Mouse (Mus musculus): Measurements from ENCODE around the gene Chml. TPM values are rescaled to one million over a fixed set of nuclear protein-coding genes. Genes with fewer than 3 reads are reported as not detected.
A peak's percentile ranks its signal among the peaks of the same experiment; 100 is the strongest.

The Chml gene
- polyA plus RNA-seq, 1 experiment from 2014 or later, result 2.1 TPM

GRCm38 (mm10) chr1:175668666-175669405 lies 23.9 kb downstream of the Chml start:
- Histone ChIP-seq H3K9me3 (replicated peaks; ENCODE audit: low read length) (no peaks in the 10 kb centered on the region), H3K27ac (no peak overlapping the region), H3K27me3 (ENCODE audit: insufficient read depth, low read length) (no peaks in the 10 kb centered on the region), H3K36me3 (ENCODE audit: insufficient read depth, low read length) (no peaks in the 10 kb centered on the region), H3K4me3 (replicated peaks; ENCODE audit: low read depth, low read length) (no peak overlapping the region), H3K4me2 (ENCODE audit: low read length) (no peak overlapping the region), H3K4me1 (replicated peaks; ENCODE audit: insufficient read depth, low read length) (no peaks in the 10 kb centered on the region), H3K9ac (ENCODE audit: low read depth, low read length) (no peak overlapping the region)
- ATAC-seq (replicated peaks; ENCODE audit: low FRiP score, low read depth) (0 out of 2 replicates have a peak, but pooled peaks have one; percentile 65), DNase-seq (ENCODE audit: low spot score) (peak; percentile 54)
- WGBS, result 70% methylated on average over 5 of the region's 5 CpGs
- TF ChIP-seq CTCF (IDR thresholded peaks at IDR 0.05; ENCODE audit: low read depth), result peak; percentile 79

DNA sequence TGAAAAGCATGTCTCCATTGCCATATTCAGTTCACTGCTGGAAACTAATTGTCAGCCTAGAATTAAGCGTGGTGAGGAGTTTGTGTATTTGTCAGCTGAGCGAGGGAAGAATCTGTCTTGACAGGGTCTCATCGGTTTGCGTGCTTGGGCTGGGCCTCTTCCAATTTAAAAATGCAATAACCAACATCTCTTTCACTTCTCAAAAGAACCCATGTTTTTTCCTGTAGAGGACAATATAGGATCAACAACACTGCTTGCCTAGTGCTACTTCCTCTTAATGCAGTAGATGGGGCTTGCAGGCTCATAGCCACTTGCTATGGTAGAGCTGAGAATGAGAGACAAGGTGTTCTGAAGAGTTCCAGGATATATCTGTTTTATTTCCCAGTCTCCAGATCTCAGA lies 32.8 kb downstream of the Chml start:
- DNase-seq (ENCODE audit: low spot score), result no peak
- WGBS, result 91% methylated on average over 4 of the region's 4 CpGs
- no peak overlapping the region for H3K27ac ChIP-seq
- H3K27me3 ChIP-seq (ENCODE audit: insufficient read depth, low read length), result no peaks in the 10 kb centered on the region
- no peak for ATAC-seq (replicated peaks; ENCODE audit: low FRiP score, low read depth)
- H3K9me3 ChIP-seq (replicated peaks; ENCODE audit: low read length), result no peaks in the 10 kb centered on the region
- H3K4me3 ChIP-seq (replicated peaks; ENCODE audit: low read depth, low read length), result no peak overlapping the region
- H3K4me1 ChIP-seq (replicated peaks; ENCODE audit: insufficient read depth, low read length), result no peaks in the 10 kb centered on the region
- H3K4me2 ChIP-seq (ENCODE audit: low read length), result no peak overlapping the region
- no peak for TF ChIP-seq CTCF (IDR thresholded peaks at IDR 0.05; ENCODE audit: low read depth)
- no peak overlapping the region for H3K9ac ChIP-seq (ENCODE audit: low read depth, low read length)
- H3K36me3 ChIP-seq (ENCODE audit: insufficient read depth, low read length), result no peaks in the 10 kb centered on the region

DNA sequence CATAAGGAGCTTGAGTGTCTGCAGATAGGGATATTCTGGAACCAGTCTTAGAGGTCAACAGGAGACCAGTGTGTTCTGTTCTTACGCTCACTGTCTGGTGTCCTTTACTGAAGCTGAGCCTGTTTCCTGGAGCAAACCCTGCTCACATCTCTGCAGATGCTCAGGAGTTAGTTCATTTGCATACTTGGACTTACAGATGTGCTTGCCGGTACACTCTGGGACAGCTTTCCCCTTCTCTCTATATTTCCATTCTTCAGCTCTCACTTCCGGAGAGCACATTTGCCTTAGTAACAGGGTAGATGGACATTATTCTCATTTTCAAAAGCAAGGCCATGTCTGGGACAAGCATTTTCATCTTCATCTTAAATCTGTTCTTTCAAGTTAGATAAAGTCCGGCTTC lies 44.1 kb downstream of the Chml start:
- H3K4me1 ChIP-seq (replicated peaks; ENCODE audit: insufficient read depth, low read length), result no peaks in the 10 kb centered on the region
- H3K4me2 ChIP-seq (ENCODE audit: low read length), result no peak overlapping the region
- WGBS, result 92% methylated on average over 4 of the region's 4 CpGs
- no peak overlapping the region for H3K9ac ChIP-seq (ENCODE audit: low read depth, low read length)
- no peak for TF ChIP-seq CTCF (IDR thresholded peaks at IDR 0.05; ENCODE audit: low read depth)
- H3K27ac ChIP-seq, result no peak overlapping the region
- H3K9me3 ChIP-seq (replicated peaks; ENCODE audit: low read length), result no peaks in the 10 kb centered on the region
- H3K27me3 ChIP-seq (ENCODE audit: insufficient read depth, low read length), result no peaks in the 10 kb centered on the region
- ATAC-seq (replicated peaks; ENCODE audit: low FRiP score, low read depth) (no peak), DNase-seq (ENCODE audit: low spot score) (no peak)
- no peak overlapping the region for H3K4me3 ChIP-seq (replicated peaks; ENCODE audit: low read depth, low read length)
- no peaks in the 10 kb centered on the region for H3K36me3 ChIP-seq (ENCODE audit: insufficient read depth, low read length)

GRCm38 (mm10) chr1:175646952-175647351 lies 45.7 kb downstream of the Chml start:
- H3K9me3 ChIP-seq (replicated peaks; ENCODE audit: low read length), result no peaks in the 10 kb centered on the region
- WGBS, result 34% methylated on average over 9 of the region's 9 CpGs

DNA sequence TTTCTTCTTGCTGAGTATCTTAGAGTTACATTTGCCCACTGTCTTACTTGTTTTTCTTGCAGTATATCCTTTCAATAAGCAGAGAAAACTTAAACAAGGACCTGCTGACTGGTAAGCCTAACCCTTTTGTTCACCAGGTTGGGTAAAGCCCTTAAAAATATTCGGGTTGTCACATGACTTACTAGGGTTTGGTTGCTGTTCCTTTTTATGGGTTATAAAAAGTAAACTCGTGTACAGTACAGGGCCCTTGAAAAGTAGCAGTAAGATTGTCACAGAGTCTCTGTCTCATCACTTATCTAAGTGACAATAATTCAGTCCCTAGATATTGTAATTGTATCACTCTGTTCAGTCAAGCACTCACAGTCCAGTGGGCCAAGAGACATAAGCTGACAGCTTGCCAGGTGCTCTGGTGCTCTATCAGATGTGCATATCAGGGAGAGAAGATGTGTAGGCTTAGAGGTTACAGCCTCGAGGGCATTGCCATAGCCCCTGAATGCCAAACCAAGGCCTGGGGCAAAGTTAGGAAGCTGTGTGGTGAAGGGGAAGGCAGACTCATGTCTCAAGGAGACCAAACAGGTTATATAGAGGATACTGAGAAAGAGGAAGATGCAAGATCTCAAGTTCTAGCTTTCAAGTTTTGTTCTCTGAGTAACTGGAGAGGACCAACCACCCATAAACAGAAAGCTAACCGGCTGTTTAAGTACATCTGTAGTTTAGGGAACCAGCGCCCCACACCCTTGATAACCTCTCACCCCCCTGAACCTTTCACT lies 49.0 kb downstream of the Chml start:
- ATAC-seq (replicated peaks; ENCODE audit: low FRiP score, low read depth), result no peak
- Histone ChIP-seq H3K4me2 (ENCODE audit: low read length) (no peak overlapping the region), H3K27ac (no peak overlapping the region), H3K4me1 (replicated peaks; ENCODE audit: insufficient read depth, low read length) (no peaks in the 10 kb centered on the region), H3K36me3 (ENCODE audit: insufficient read depth, low read length) (no peaks in the 10 kb centered on the region), H3K4me3 (replicated peaks; ENCODE audit: low read depth, low read length) (no peak overlapping the region), H3K9ac (ENCODE audit: low read depth, low read length) (no peak overlapping the region), H3K27me3 (ENCODE audit: insufficient read depth, low read length) (no peaks in the 10 kb centered on the region), H3K9me3 (replicated peaks; ENCODE audit: low read length) (no peaks in the 10 kb centered on the region)
- no peak for TF ChIP-seq CTCF (IDR thresholded peaks at IDR 0.05; ENCODE audit: low read depth)
- no peak for DNase-seq (ENCODE audit: low spot score)
- 60% methylated on average over 5 of the region's 5 CpGs for WGBS

More at GRCm38 (mm10) chr1:175646952-175647351, 45.7 kb downstream of the Chml start:
- no peaks in the 10 kb centered on the region for H3K4me1 ChIP-seq (replicated peaks; ENCODE audit: insufficient read depth, low read length)
- DNase-seq (ENCODE audit: low spot score) (peak; percentile 12), ATAC-seq (replicated peaks; ENCODE audit: low FRiP score, low read depth) (0 out of 2 replicates have a peak, but pooled peaks have one; percentile 54)
- H3K9ac ChIP-seq (ENCODE audit: low read depth, low read length), result no peak overlapping the region
- H3K27ac ChIP-seq, result no peak overlapping the region
- TF ChIP-seq CTCF (IDR thresholded peaks at IDR 0.05; ENCODE audit: low read depth), result no peak
- H3K27me3 ChIP-seq (ENCODE audit: insufficient read depth, low read length), result no peaks in the 10 kb centered on the region
- no peak overlapping the region for H3K4me2 ChIP-seq (ENCODE audit: low read length)
- no peaks in the 10 kb centered on the region for H3K36me3 ChIP-seq (ENCODE audit: insufficient read depth, low read length)
- H3K4me3 ChIP-seq (replicated peaks; ENCODE audit: low read depth, low read length), result no peak overlapping the region

- no peak for ATAC-seq (replicated peaks; ENCODE audit: low FRiP score, low read depth)
- 75% methylated on average over 6 of the region's 6 CpGs for whole genome bisulfite sequencing
- Histone ChIP-seq H3K9me3 (replicated peaks; ENCODE audit: low read length) (no peaks in the 10 kb centered on the region), H3K36me3 (ENCODE audit: insufficient read depth, low read length) (no peaks in the 10 kb centered on the region), H3K9ac (ENCODE audit: low read depth, low read length) (no peak overlapping the region), H3K27ac (no peak overlapping the region), H3K4me1 (replicated peaks; ENCODE audit: insufficient read depth, low read length) (no peaks in the 10 kb centered on the region), H3K4me3 (replicated peaks; ENCODE audit: low read depth, low read length) (no peak overlapping the region), H3K4me2 (ENCODE audit: low read length) (no peak overlapping the region), H3K27me3 (ENCODE audit: insufficient read depth, low read length) (no peaks in the 10 kb centered on the region)
- DNase-seq (ENCODE audit: low spot score), result no peak
- TF ChIP-seq CTCF (IDR thresholded peaks at IDR 0.05; ENCODE audit: low read depth), result no peak
These were observed 52.1 kb downstream of the Chml start for GRCm38 (mm10) chr1:175640435-175641150.
